Mouse (Mus musculus): ENCODE measurements at regions not wholly inside any gene's neighbourhood (a gene's known extent, or its start where the extent isn't known, plus 50 kb on each side); places are given as distances from the start of the nearest gene placed in this dataset.

- DNase-seq = no peak
Observed at GRCm38 (mm10) chr12:12497277-12497841, 235.4 kb downstream of the Fam49a start.

GRCm38 (mm10) chr12:12496593-12497141 lies 234.7 kb downstream of the Fam49a start:
- peak; percentile 28 to 51 for DNase-seq

GRCm38 (mm10) chr12:12490173-12490572 lies 228.2 kb downstream of the Fam49a start:
- no peak for DNase-seq

- DNase-seq = no peak
Observed at GRCm38 (mm10) chr12:12488090-12488489, 226.2 kb downstream of the Fam49a start.

GRCm38 (mm10) chr12:12486656-12487356 lies 224.9 kb downstream of the Fam49a start:
- no peak for DNase-seq

- no peak for DNase-seq
Observed at GRCm38 (mm10) chr12:12484921-12485680, 223.2 kb downstream of the Fam49a start.

- no peak for DNase-seq
Observed at GRCm38 (mm10) chr12:12480451-12480850, 218.5 kb downstream of the Fam49a start.

- no peak for DNase-seq
Observed at GRCm38 (mm10) chr12:12452086-12452485, 190.1 kb downstream of the Fam49a start.

- DNase-seq = no peak
Observed at GRCm38 (mm10) chr12:12446768-12447167, 184.8 kb downstream of the Fam49a start.

GRCm38 (mm10) chr12:12446281-12446680 lies 184.3 kb downstream of the Fam49a start:
- DNase-seq = no peak

GRCm38 (mm10) chr12:12442872-12443271 lies 180.9 kb downstream of the Fam49a start:
- no peak for DNase-seq

GRCm38 (mm10) chr12:12436379-12436778 lies 174.4 kb downstream of the Fam49a start:
- DNase-seq = no peak

GRCm38 (mm10) chr12:12432597-12432996 lies 170.7 kb downstream of the Fam49a start:
- no peak for DNase-seq
